Mouse (Mus musculus) embryonic facial prominence, embryonic 13.5 days (tissue): ENCODE measurements around the gene Fa2h. TPM values are rescaled to one million over a fixed set of nuclear protein-coding genes. Genes with fewer than 3 reads are reported as not detected.

Source experiments
- ATAC-seq: fragments of 200-750 bp; cut with Nextera tagmentation; 2 replicates; pipeline ENCODE4 v1.8.0; 2017; ENCODE audit warnings: low read depth; ENCODE audit not compliant: insufficient number of reproducible peaks, insufficient read depth, low FRiP score, low TSS enrichment
- H3K27ac ChIP-seq: fragments of 300-500 bp; sonication (generic); 2 replicates; pipeline ENCODE4 v1.5.1; 2015; ENCODE audit warnings: moderate library complexity, mild to moderate bottlenecking, inconsistent platforms
- H3K27me3 ChIP-seq: fragments of 300-500 bp; sonication (generic); 2 replicates; pipeline ENCODE4 v1.6.1; 2015; ENCODE audit warnings: mild to moderate bottlenecking, inconsistent platforms
- H3K36me3 ChIP-seq: fragments of 300-500 bp; sonication (generic); 2 replicates; pipeline ENCODE4 v1.6.1; 2015; ENCODE audit warnings: mild to moderate bottlenecking, inconsistent platforms
- H3K4me1 ChIP-seq: fragments of 300-500 bp; sonication (generic); 2 replicates; pipeline ENCODE4 v1.6.1; 2015; ENCODE audit warnings: inconsistent platforms
- H3K4me2 ChIP-seq: fragments of 300-500 bp; sonication (generic); 2 replicates; pipeline ENCODE4 v1.6.1; 2015; ENCODE audit warnings: moderate library complexity, mild to moderate bottlenecking, inconsistent platforms
- H3K4me3 ChIP-seq: fragments of 300-500 bp; sonication (generic); 2 replicates; pipeline ENCODE4 v1.5.1; 2015; ENCODE audit warnings: mild to moderate bottlenecking, inconsistent platforms
- H3K9ac ChIP-seq: fragments of 300-500 bp; sonication (generic); 2 replicates; pipeline ENCODE4 v1.6.1; 2015; ENCODE audit warnings: mild to moderate bottlenecking, inconsistent platforms
- H3K9me3 ChIP-seq: fragments of 300-500 bp; sonication (generic); 2 replicates; pipeline ENCODE4 v1.6.1; 2016; ENCODE audit warnings: inconsistent platforms
- WGBS: fragments of 180-500 bp; shearing (Covaris S2); methylation state at CpG from one replicate; pipeline ENCODE4 v1.1.7; 2015; ENCODE audit warnings: mixed read lengths; 5-methylcytosine and 5-hydroxymethylcytosine counted together
- polyA plus RNA-seq: library from polyadenylated mRNA; unstranded; fragments of >200 nt; fragmentation: Nextera tagmentation; extraction: Ambion mirVana; gene quantifications from 2 replicates; pipeline ENCODE4 v1.2.1, GENCODE M21; 2015

Fa2h gene
- 0.17 TPM in 1 of 2 replicates, not detected in the other for polyA plus RNA-seq

DNA sequence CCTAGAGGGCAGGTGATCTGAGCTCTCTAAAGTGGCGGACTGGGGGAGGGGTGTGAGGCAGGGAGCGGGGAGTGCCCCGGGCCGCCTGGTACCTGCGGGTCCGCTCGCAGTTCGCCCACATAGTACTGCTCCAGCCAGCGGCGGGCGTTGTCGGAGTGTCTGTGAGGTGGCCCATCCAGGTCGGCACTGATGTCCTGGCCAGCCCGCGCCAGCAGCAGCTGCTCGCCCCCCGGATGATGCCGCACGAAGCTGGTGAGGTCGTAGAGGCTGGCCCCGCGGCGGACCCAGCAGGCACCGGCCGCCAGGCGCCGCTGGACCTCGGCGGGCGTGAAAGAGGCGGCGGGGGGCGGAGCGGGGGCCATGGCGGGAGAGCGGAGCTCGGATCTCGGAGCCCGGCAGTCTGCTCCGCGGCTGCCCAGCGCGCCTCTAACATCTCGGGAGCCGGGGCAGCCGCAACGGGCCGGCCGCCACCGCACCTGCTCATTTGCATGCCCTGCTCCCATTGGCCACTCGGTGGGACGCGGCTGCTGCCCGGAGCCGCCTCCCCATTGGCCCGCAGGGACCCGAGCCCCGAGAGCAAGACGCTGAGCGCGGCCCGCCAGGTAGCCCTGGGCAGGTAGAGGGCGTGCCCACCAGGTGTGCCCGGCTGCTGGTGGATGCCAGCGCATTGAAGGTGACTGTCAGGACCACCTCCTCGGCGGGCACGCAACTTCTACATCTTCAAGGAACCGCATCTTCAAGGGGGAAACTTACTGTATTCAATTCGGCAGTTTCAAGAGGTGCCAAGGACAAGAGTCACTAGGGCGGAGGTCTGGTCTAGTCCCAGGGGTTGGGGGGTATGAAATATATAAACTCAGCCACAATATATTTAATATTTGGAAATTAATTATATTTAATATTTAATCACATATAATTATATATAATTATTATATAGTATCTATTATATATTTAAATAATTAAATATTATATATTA is at the start of gene Fa2h:
Gene Fa2h (minus strand): TSS at position 434 of the 973 bp plus-strand sequence.
- under 1% methylated on average over 52 of the region's 71 CpGs for WGBS
- Histone ChIP-seq H3K9me3 (no peaks in the 10 kb centered on the region), H3K36me3 (no peaks in the 10 kb centered on the region), H3K27me3 (peaks cover 78% of the 10 kb centered on the region), H3K4me2 (peak within 1 kb of the TSS; percentile 85), H3K9ac (peak within 1 kb of the TSS; percentile 46), H3K4me1 (peaks cover 10% of the 10 kb centered on the region), H3K4me3 (peak within 1 kb of the TSS; percentile 50), H3K27ac (no peak within 1 kb of the TSS)
- ATAC-seq = peak; percentile 86; the same call in 1 of the 2 replicates

GRCm38 (mm10) chr8:111439189-111439588 is 45.6 kb upstream of the Fa2h start:
- H3K4me3 ChIP-seq = no peak overlapping the region
- peak overlapping the region; percentile 5; the same call in 1 of the 2 replicates for H3K4me2 ChIP-seq
- H3K9me3 ChIP-seq = no peaks in the 10 kb centered on the region
- H3K27me3 ChIP-seq = no peaks in the 10 kb centered on the region
- H3K36me3 ChIP-seq = no peaks in the 10 kb centered on the region
- no peak overlapping the region for H3K27ac ChIP-seq
- H3K9ac ChIP-seq = peak overlapping the region; percentile 56; the same call in 1 of the 2 replicates
- no peaks in the 10 kb centered on the region for H3K4me1 ChIP-seq
- ATAC-seq = no peak
- WGBS = 14% methylated on average over 9 of the region's 9 CpGs

DNA sequence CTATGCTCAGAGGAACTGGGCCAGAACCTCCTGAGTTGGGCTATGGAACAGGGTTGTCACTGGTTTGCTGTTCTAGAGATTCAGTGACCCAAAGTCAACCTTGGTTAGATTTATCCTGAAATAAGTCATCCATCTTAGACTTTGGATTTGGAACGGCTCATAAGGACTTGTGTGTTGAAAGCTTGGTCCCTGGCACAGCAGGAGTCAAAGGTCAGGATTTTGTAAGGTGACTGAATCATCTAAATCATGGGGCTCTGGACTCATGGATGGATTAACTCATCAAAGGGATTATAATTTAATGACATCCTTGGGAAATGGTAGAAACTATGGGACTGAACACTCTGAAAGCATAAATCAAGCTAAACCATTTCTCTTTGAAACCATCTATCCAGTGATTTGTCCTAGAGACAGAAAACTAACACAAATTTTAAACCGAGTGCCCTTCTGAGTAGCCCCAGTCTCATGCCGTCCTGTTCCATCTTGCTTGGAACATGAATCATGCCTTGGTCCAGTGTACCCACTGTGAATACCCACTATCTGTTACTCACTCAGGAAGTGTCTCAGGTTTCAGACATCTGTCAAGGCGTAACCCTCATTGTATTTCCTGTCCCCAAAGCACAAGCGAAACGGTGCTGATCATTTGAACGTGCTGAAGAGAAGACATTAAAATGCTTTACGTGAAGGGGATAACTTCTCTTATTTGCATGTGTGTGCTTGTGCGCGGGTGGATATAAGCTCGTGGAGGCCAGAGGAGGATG is 41.6 kb upstream of the Fa2h start:
- H3K27me3 ChIP-seq = no peaks in the 10 kb centered on the region
- H3K4me3 ChIP-seq = no peak overlapping the region
- ATAC-seq = no peak
- 58% methylated on average over 11 of the region's 11 CpGs for WGBS
- H3K36me3 ChIP-seq = no peaks in the 10 kb centered on the region
- H3K4me1 ChIP-seq = no peaks in the 10 kb centered on the region
- no peak overlapping the region for H3K9ac ChIP-seq
- no peaks in the 10 kb centered on the region for H3K9me3 ChIP-seq
- no peak overlapping the region for H3K27ac ChIP-seq
- H3K4me2 ChIP-seq = no peak overlapping the region

DNA sequence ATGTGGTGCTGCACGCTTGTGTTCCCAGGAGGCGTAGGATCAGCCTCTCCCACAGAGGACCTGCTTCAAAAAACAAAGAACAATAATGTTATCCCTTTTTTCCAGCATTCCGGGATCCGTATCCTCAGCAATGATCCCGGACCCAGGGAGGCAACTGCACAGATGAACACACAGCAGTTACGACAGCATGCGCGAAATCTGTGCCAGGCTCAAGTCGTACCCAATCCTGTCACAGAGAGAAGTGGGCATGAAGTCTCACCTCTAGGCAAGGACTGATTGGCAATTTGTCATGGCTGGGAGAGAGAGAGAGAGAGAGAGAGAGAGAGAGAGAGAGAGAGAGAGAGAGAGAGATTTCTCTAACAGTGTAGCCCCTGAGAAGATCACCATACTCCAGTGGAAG is 31.0 kb upstream of the Fa2h start:
- Histone ChIP-seq H3K4me2 (no peak overlapping the region), H3K4me1 (no peaks in the 10 kb centered on the region), H3K4me3 (no peak overlapping the region), H3K9ac (no peak overlapping the region), H3K36me3 (no peaks in the 10 kb centered on the region), H3K27me3 (no peaks in the 10 kb centered on the region), H3K27ac (no peak overlapping the region), H3K9me3 (no peaks in the 10 kb centered on the region)
- WGBS = 86% methylated on average over 9 of the region's 9 CpGs
- no peak for ATAC-seq

DNA sequence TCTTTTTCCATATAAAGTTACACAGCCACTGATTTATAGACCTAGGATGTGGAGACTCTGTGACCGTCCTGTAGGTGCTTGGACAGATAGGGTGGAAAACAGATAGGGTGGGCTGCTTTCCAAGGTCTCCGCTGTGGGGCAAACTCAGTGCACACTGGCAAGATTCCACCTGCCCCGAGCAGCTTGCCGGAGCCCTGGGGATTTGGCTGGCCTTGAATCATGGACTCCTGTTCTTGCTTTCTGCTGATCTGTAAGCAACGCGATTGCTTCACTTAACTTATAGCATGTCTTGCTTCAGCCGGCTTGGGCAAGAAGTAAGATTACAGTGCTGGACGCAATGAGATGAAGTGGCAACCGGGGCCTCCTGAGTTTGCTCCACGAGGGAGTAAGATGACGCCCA is 30.6 kb upstream of the Fa2h start:
- WGBS = 81% methylated on average over 11 of the region's 11 CpGs
- no peak overlapping the region for H3K4me3 ChIP-seq
- H3K27me3 ChIP-seq = no peaks in the 10 kb centered on the region
- H3K27ac ChIP-seq = no peak overlapping the region
- H3K9me3 ChIP-seq = no peaks in the 10 kb centered on the region
- no peak overlapping the region for H3K9ac ChIP-seq
- H3K4me1 ChIP-seq = no peaks in the 10 kb centered on the region
- no peaks in the 10 kb centered on the region for H3K36me3 ChIP-seq
- ATAC-seq = no peak
- no peak overlapping the region for H3K4me2 ChIP-seq

DNA sequence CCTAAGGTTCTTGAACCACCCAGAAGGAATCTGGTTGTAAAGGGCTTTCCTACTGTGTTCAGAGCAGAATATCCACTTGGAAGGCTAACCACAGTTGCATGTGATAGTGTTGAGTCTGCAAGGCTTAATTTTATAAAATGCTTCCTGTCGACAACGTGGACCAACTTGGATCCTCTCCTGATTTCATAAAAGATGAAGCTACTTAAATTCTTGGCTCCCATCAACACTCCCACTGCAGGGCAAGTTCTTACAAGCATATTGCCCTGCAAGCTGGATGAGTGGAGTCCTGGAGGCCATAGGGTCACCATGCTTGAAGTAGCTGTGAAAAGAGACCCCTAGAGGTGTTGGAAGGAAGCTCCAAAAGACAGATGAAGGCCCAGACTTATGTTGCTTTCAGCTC is 29.0 kb upstream of the Fa2h start:
- H3K9ac ChIP-seq = no peak overlapping the region
- no peaks in the 10 kb centered on the region for H3K27me3 ChIP-seq
- no peak overlapping the region for H3K4me3 ChIP-seq
- no peaks in the 10 kb centered on the region for H3K36me3 ChIP-seq
- no peaks in the 10 kb centered on the region for H3K9me3 ChIP-seq
- no peak overlapping the region for H3K27ac ChIP-seq
- no peaks in the 10 kb centered on the region for H3K4me1 ChIP-seq
- WGBS = 69% methylated on average over 2 of the region's 2 CpGs
- H3K4me2 ChIP-seq = no peak overlapping the region
- ATAC-seq = no peak

DNA sequence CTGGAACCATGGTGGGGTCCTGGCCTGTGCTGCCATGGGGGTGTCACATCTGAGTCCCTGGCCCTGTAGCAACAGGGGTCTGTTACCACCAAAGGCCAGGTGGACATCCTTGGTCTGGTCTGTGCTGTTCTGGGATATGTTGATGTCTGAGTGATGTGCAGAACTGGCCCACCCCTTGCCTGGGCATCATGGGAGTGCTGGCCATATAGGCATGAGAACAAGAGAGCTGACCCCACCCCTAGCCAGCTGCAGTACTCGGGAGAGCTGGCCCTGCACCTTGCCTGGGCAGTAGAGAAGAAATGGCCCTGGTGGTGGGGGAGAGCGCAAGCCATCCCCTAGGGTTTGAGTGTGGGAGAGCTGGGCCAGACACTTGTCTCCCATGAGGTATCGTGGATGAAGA is 25.5 kb upstream of the Fa2h start:
- Histone ChIP-seq H3K27ac (no peak overlapping the region), H3K4me1 (no peaks in the 10 kb centered on the region), H3K27me3 (peaks cover 3% of the 10 kb centered on the region; the same call in 1 of the 2 replicates), H3K4me3 (no peak overlapping the region), H3K9me3 (no peaks in the 10 kb centered on the region), H3K9ac (no peak overlapping the region), H3K4me2 (no peak overlapping the region), H3K36me3 (no peaks in the 10 kb centered on the region)
- 73% methylated on average over 3 of the region's 3 CpGs for WGBS
- no peak for ATAC-seq

DNA sequence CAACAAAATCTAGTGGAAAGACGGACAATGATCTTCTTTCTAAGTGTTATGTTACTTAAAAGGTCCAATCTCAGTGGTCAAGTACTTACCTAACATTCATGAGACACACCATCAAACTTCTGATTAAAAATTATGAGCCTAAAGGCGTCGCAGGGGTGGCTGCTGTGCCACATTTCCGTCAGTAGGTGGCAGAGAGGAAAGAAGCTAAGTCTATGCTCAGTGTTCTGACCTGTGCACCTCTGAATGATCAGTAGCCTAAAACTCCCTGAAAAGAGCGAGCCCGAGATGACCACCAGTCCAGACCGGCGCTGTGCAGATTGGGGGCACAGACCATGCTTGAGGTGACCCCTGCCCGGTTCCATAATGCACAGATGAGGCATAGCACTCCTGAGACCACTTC is 25.0 kb upstream of the Fa2h start:
- H3K36me3 ChIP-seq = no peaks in the 10 kb centered on the region
- no peak for ATAC-seq
- H3K9me3 ChIP-seq = no peaks in the 10 kb centered on the region

GRCm38 (mm10) chr8:111417222-111417621 is 23.6 kb upstream of the Fa2h start:
- no peak overlapping the region for H3K9ac ChIP-seq
- H3K4me3 ChIP-seq = no peak overlapping the region
- H3K4me1 ChIP-seq = no peaks in the 10 kb centered on the region
- no peak for ATAC-seq
- H3K27ac ChIP-seq = no peak overlapping the region
- peaks cover 3% of the 10 kb centered on the region; the same call in 1 of the 2 replicates for H3K27me3 ChIP-seq
- H3K4me2 ChIP-seq = no peak overlapping the region
- H3K36me3 ChIP-seq = no peaks in the 10 kb centered on the region
- WGBS = 80% methylated on average over 10 of the region's 10 CpGs
- H3K9me3 ChIP-seq = no peaks in the 10 kb centered on the region

More for the DNA sequence above, 25.0 kb upstream of the Fa2h start:
- no peak overlapping the region for H3K4me2 ChIP-seq
- H3K27me3 ChIP-seq = peaks cover 3% of the 10 kb centered on the region; the same call in 1 of the 2 replicates
- no peak overlapping the region for H3K4me3 ChIP-seq
- no peak overlapping the region for H3K9ac ChIP-seq
- 35% methylated on average over 9 of the region's 9 CpGs for WGBS
- H3K4me1 ChIP-seq = no peaks in the 10 kb centered on the region
- H3K27ac ChIP-seq = no peak overlapping the region

- H3K27me3 ChIP-seq = peaks cover 3% of the 10 kb centered on the region; the same call in 1 of the 2 replicates
- H3K27ac ChIP-seq = no peak overlapping the region
- WGBS = 52% methylated on average over 4 of the region's 4 CpGs
These were observed 9.8 kb upstream of the Fa2h start for GRCm38 (mm10) chr8:111403391-111403790.

DNA sequence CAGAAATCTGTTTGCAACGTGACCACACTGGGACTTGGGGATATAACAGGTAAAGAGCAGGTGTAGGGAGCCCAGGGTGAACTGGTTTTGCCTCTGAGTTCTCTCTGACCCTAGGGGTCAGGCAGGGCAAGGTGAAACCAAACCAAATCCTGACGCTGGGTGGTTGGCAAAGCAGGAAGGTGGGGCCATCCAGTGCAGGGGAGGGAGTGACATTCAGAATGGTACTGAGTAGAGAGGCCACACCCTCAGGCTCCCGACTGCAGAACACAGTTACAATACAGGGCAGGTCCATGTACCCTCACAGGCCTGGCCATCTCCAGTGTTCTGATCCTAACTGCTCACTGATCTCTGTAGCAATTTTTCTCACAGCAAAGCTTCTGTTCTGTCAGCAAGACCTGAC is 2.4 kb downstream of the Fa2h start:
- no peaks in the 10 kb centered on the region for H3K9me3 ChIP-seq
- no peak overlapping the region for H3K4me3 ChIP-seq
- H3K9ac ChIP-seq = no peak overlapping the region
- H3K4me1 ChIP-seq = peaks cover 10% of the 10 kb centered on the region
- no peak overlapping the region for H3K4me2 ChIP-seq
- H3K27ac ChIP-seq = no peak overlapping the region
- no peak for ATAC-seq
- no peaks in the 10 kb centered on the region for H3K36me3 ChIP-seq
- WGBS = 20% methylated on average over 3 of the region's 3 CpGs
- H3K27me3 ChIP-seq = peaks cover 79% of the 10 kb centered on the region

More at GRCm38 (mm10) chr8:111403391-111403790, 9.8 kb upstream of the Fa2h start:
- Histone ChIP-seq H3K9me3 (no peaks in the 10 kb centered on the region), H3K4me1 (no peaks in the 10 kb centered on the region), H3K4me2 (no peak overlapping the region), H3K4me3 (no peak overlapping the region), H3K9ac (no peak overlapping the region), H3K36me3 (no peaks in the 10 kb centered on the region)
- no peak for ATAC-seq
